Mouse (Mus musculus) embryonic fibroblast, embryonic 13.5 days (primary cell): Measurements from ENCODE around the gene Dagla.

ENCODE experiments used
- CTCF ChIP-seq: IDR thresholded peaks from 2 replicates; pipeline ENCODE4 v1.5.1; 2011; ENCODE audit warnings: mild to moderate bottlenecking, control low read depth, low read length, moderate library complexity, borderline replicate concordance; ENCODE audit not compliant: insufficient read depth
- POLR2A ChIP-seq: IDR thresholded peaks from 2 replicates; pipeline ENCODE4 v1.6.1; 2011; ENCODE audit warnings: low read depth, mild to moderate bottlenecking, control low read depth, low read length, moderate library complexity

DNA sequence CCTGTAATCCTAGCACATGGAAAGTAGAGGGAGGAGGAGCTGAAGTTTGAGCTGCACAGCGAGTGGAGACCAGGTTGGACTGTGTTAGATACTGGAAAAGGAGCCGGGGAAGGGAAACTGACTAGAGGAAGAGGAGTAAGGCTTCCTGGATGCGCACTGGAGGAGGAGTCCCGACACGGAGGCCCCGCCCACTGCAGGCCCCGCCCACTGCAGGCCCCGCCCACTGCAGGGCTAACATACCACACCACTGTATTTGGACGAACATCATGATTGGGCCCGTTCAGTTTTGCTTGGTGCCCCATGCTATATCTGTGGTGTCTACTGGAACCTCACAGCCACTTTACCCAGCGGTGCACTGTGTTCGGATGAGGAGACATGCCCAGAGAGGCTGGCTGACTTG, 41.0 kb upstream of the Dagla start:
- TF ChIP-seq CTCF (no peak), POLR2A (no peak)
